Mouse (Mus musculus): ENCODE data around the gene Gm3696. TPM values are rescaled to one million over a fixed set of nuclear protein-coding genes. Genes with fewer than 3 reads are reported as not detected.
"Not testable (repeated sequence)": the region's sequence is repeated elsewhere in the genome, so short reads cannot be mapped to it uniquely, and the experiment has no call there.

Gene Gm3696
- total RNA-seq (2022) = 1 to 10 TPM in 1 of 4 experiments, not detected in 3; 2.2 TPM

DNA sequence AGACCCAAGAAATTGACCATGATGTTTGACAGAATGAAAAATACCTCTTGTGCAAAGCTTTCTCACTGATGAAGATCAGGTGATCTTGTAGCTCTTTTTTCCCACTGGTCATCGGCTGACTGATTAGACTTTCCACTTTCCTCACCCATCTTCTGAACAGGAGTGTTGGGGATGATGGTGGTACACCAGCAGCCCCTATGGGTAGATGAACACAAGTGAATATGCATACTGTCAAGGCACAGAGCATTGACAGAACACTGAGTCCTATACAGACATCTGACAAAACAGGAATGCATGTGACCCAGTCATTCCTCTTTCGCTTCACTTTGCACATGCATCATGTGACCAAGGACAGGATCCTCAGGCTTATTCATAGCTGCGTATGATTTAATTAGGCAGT is at the start of gene Gm3696:
Gene Gm3696, minus strand, starts transcription at position 101 of the 400 bp plus-strand sequence.
- not testable (repeated sequence) for DNase-seq

DNA sequence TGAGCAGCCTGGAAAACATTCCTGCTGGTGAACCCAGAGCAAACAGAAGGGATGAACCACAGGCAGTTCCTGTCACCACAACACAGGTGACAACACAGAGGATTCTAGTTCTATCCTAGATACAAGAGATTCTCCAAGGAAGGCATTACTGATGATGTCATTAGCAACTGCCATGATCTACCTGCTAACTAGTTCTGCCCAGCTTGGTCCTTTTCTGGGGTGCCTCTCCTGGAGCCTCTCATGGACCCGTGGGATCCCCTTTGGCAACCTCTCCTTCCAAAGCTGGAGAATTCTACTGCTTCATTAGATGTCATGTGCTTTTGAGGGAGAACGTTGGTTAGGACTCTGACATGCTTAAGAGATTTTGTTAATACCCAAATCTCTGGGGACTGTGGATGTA is 24.9 kb upstream of the Gm3696 start, which contains the start of gene Gm6676:
Gene Gm6676, minus strand, starts transcription at position 101 of the 400 bp plus-strand sequence.
- DNase-seq = not testable (repeated sequence)

DNA sequence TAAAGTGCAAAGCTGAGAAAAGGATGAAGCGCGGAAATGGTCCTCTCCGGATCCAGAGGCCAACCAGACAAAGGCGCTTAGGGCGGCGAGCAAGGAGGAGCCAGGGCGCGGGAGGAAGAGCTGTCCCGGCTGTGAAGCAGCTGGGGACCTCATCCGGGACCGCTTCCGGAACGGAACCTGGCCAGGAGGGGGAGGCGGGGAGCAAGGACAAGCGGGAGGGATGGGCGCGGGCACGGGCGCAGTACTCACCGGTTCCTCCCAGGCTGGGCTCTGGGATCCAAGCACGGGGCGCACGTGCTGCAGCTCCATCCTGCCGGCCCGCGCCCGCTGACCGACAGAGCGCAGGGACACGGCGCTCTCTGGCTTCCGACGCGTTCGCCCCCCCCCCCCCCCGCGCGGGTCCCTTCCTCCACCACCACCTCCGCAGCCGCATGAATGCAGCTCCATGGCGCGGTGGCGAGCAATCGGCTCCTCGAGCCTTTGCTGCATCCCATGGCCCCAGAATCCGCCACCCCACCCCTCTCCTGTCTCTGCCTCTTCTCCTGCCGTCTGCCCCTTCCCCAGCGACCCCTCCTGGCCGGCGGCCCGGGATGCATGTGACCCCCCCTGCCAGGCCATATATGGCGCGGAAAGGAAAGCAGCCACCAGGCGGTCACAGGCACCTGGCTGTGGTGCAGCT is 4.8 kb upstream of the Gm3696 start:
- not testable (repeated sequence) for DNase-seq

DNA sequence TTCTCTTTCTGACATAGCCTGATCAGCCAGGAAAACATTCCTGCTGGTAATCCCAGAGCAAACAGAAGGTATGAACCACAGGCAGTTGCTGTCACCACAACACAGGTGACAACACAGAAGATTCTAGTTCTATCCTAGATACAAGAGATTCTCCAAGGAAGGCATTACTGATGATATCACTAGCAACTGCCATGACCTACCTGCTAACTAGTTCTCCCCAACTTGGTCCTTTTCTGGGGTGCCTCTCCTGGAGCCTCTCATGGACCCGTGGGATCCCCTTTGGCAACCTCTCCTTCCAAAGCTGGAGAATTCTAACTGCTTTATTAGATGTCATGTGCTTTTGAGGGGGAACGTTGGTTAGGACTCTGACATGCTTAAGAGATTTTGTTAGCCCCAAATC is 55.6 kb downstream of the Gm3696 start, which contains the start of gene Gm3685:
Gene Gm3685, minus strand, starts transcription at position 101 of the 400 bp plus-strand sequence.
- not testable (repeated sequence) for DNase-seq

Other genes starting within 250 kb of the Gm3696 start
- under 1 TPM in 1 of 4 experiments, not detected in 3; 0.15 TPM for gene Gm3667, start 210.7 kb downstream of the Gm3696 start, total RNA-seq (2022)
- gene Gm6356, start 126.8 kb downstream of the Gm3696 start, total RNA-seq (2022) = not detected
- under 1 TPM in 2 of 4 experiments, not detected in 2; 0.16 to 0.28 TPM for gene Gm10406, start 73.2 kb downstream of the Gm3696 start, total RNA-seq (2022)
- not detected for gene Gm3685, start 55.7 kb downstream of the Gm3696 start, total RNA-seq (2022)
- not detected for gene Gm6676, start 24.8 kb upstream of the Gm3696 start, total RNA-seq (2022)
- gene Gm3512, start 73.9 kb upstream of the Gm3696 start, total RNA-seq (2022) = 1 to 10 TPM in 1 of 4 experiments, under 1 TPM in 3; 0.46 to 1.1 (median 0.68) TPM
- not detected for gene Gm16434, start 93.9 kb upstream of the Gm3696 start, total RNA-seq (2022)
- not detected for gene Gm3727, start 164.1 kb upstream of the Gm3696 start, total RNA-seq (2022)
- gene Gm3739, start 214.4 kb upstream of the Gm3696 start, total RNA-seq (2022) = under 1 TPM in 2 of 4 experiments, not detected in 2; 0.21 to 0.24 TPM
- not detected for gene Gm5797, start 231.8 kb upstream of the Gm3696 start, total RNA-seq (2022)

Data from adrenal gland, adult 8-10 months (tissue).